Mouse (Mus musculus) limb, embryonic 14.5 days (tissue): ENCODE data around the gene Slc6a1. TPM values are rescaled to one million over a fixed set of nuclear protein-coding genes. Genes with fewer than 3 reads are reported as not detected.
A peak's percentile ranks its signal among the peaks of the same experiment; 100 is the strongest.

Source experiments
- ATAC-seq: fragments of 200-750 bp; cut with Nextera tagmentation; 2 replicates; pipeline ENCODE4 v1.8.0; 2017; ENCODE audit warnings: low read depth, moderate number of reproducible peaks, moderate TSS enrichment; ENCODE audit not compliant: low FRiP score
- DNase-seq: peaks from one replicate; pipeline ENCODE4 v3.0.0-alpha.2; 2015; ENCODE audit warnings: low spot score
- H3K27ac ChIP-seq: fragments of 300-500 bp; sonication (generic); replicated peaks from 2 replicates; pipeline ENCODE4 v1.5.1; 2014; ENCODE audit warnings: low read depth, mild to moderate bottlenecking, low read length, moderate library complexity, mixed read lengths
- H3K27me3 ChIP-seq: fragments of 300-500 bp; sonication (generic); 2 replicates; pipeline ENCODE4 v1.6.1; 2014; ENCODE audit warnings: low read length, mixed read lengths; ENCODE audit not compliant: control insufficient read depth, insufficient read depth
- H3K36me3 ChIP-seq: fragments of 300-500 bp; sonication (generic); 2 replicates; pipeline ENCODE4 v1.6.1; 2014; ENCODE audit warnings: mild to moderate bottlenecking, low read length, moderate library complexity, mixed read lengths; ENCODE audit not compliant: control insufficient read depth, insufficient read depth
- H3K4me1 ChIP-seq: fragments of 300-500 bp; sonication (generic); 2 replicates; pipeline ENCODE4 v1.6.1; 2014; ENCODE audit warnings: antibody characterized with exemption, low read length, mixed read lengths; ENCODE audit not compliant: control insufficient read depth, insufficient read depth
- H3K4me2 ChIP-seq: fragments of 300-500 bp; sonication (generic); replicated peaks from 2 replicates; pipeline ENCODE4 v1.6.1; 2014; ENCODE audit warnings: low read depth, mild to moderate bottlenecking, low read length, moderate library complexity; ENCODE audit not compliant: severe bottlenecking
- H3K4me3 ChIP-seq: fragments of 300-500 bp; sonication (generic); replicated peaks from 2 replicates; pipeline ENCODE4 v1.5.1; 2014; ENCODE audit warnings: low read length
- H3K9ac ChIP-seq: fragments of 300-500 bp; sonication (generic); 2 replicates; pipeline ENCODE4 v1.6.1; 2014; ENCODE audit warnings: mild to moderate bottlenecking, low read depth, low read length, moderate library complexity; ENCODE audit not compliant: severe bottlenecking
- H3K9me3 ChIP-seq: fragments of 300-500 bp; sonication (generic); 2 replicates; pipeline ENCODE4 v1.6.1; 2016; ENCODE audit warnings: low read length; ENCODE audit not compliant: control insufficient read depth
- POLR2A ChIP-seq: fragments of 200-500 bp; IDR thresholded peaks from 2 replicates; pipeline ENCODE4 v1.8.0; 2012; ENCODE audit warnings: inconsistent platforms, mild to moderate bottlenecking, moderate library complexity, borderline replicate concordance; ENCODE audit not compliant: insufficient read depth, insufficient read length; ENCODE audit errors: extremely low read depth
- WGBS: fragments of 180-500 bp; shearing (Covaris S2); extraction: QIAGEN DNeasy Blood & Tissue Kit; methylation state at CpG from one replicate; pipeline ENCODE4 v1.1.7; 2014; 5-methylcytosine and 5-hydroxymethylcytosine counted together
- polyA plus RNA-seq, 2 experiments: library from polyadenylated mRNA; depleted of rRNA in 1 of 2; stranded (reverse) in 1 of 2; unstranded in 1 of 2; fragments of >200 nt; fragmentation: Nextera tagmentation in 1 of 2; extraction: Ambion mirVana in 1 of 2; gene quantifications; 2 replicates each; pipeline versions ENCODE4 v1.2.1 to v1.2.3; 2012 to 2014

The Slc6a1 gene
- polyA plus RNA-seq (2012; rRNA removed) (0.64 and 0.77 TPM in 2 replicates), polyA plus RNA-seq (2014; fragmentation: Nextera tagmentation; extraction: Ambion mirVana) (0.08 and 0.18 TPM in 2 replicates)

- H3K36me3 ChIP-seq = no peaks in the 10 kb centered on the region
- peaks cover 55% of the 10 kb centered on the region for H3K27me3 ChIP-seq
- no peaks in the 10 kb centered on the region for H3K4me1 ChIP-seq
- TF ChIP-seq POLR2A = no peak
- no peak within 1 kb of the TSS for H3K27ac ChIP-seq
- ATAC-seq (peak; percentile 89), DNase-seq (peak; percentile 69)
- peak within 1 kb of the TSS; percentile 26; the same call in 1 of the 2 replicates for H3K4me2 ChIP-seq
- H3K9ac ChIP-seq = no peak within 1 kb of the TSS
- 3% methylated on average over 33 of the region's 51 CpGs for WGBS
- no peaks in the 10 kb centered on the region for H3K9me3 ChIP-seq
- H3K4me3 ChIP-seq = peak within 1 kb of the TSS; percentile 18
Observed at GRCm38 (mm10) chr6:114282469-114283277, at the start of gene Slc6a1. Slc6a1 (plus strand) TSS chr6:114282635.

- Histone ChIP-seq H3K27ac (no peak overlapping the region), H3K36me3 (no peaks in the 10 kb centered on the region), H3K9me3 (no peaks in the 10 kb centered on the region), H3K4me2 (no peak overlapping the region), H3K4me1 (no peaks in the 10 kb centered on the region), H3K27me3 (no peaks in the 10 kb centered on the region), H3K9ac (no peak overlapping the region), H3K4me3 (no peak overlapping the region)
- no peak for ATAC-seq
- TF ChIP-seq POLR2A = no peak
- no peak for DNase-seq
- 49% methylated on average over 4 of the region's 6 CpGs for WGBS
Observed at GRCm38 (mm10) chr6:114238892-114239644, 43.4 kb upstream of the Slc6a1 start.

- no peak for TF ChIP-seq POLR2A
- DNase-seq = no peak
- no peak for ATAC-seq
- H3K9ac ChIP-seq = no peak overlapping the region
- H3K9me3 ChIP-seq = no peaks in the 10 kb centered on the region
- no peak overlapping the region for H3K4me3 ChIP-seq
- no peaks in the 10 kb centered on the region for H3K36me3 ChIP-seq
- no peak overlapping the region for H3K4me2 ChIP-seq
- 77% methylated on average over 11 of the region's 11 CpGs for WGBS
- no peaks in the 10 kb centered on the region for H3K27me3 ChIP-seq
- no peak overlapping the region for H3K27ac ChIP-seq
- H3K4me1 ChIP-seq = no peaks in the 10 kb centered on the region
Observed at GRCm38 (mm10) chr6:114245665-114246064, 36.8 kb upstream of the Slc6a1 start.

- Histone ChIP-seq H3K4me3 (no peak overlapping the region), H3K27ac (no peak overlapping the region), H3K36me3 (no peaks in the 10 kb centered on the region), H3K9ac (no peak overlapping the region), H3K9me3 (no peaks in the 10 kb centered on the region), H3K4me2 (no peak overlapping the region), H3K4me1 (no peaks in the 10 kb centered on the region), H3K27me3 (no peaks in the 10 kb centered on the region)
- ATAC-seq (peak; percentile 50; the same call in 1 of the 2 replicates), DNase-seq (peak; percentile 76)
- 7% methylated on average over 5 of the region's 5 CpGs for WGBS
- TF ChIP-seq POLR2A = no peak
Observed at GRCm38 (mm10) chr6:114250311-114250710, 32.1 kb upstream of the Slc6a1 start.

- WGBS = 74% methylated on average over 14 of the region's 14 CpGs
- no peak for DNase-seq
- Histone ChIP-seq H3K4me2 (no peak overlapping the region), H3K9ac (no peak overlapping the region), H3K4me3 (no peak overlapping the region), H3K36me3 (no peaks in the 10 kb centered on the region), H3K9me3 (no peaks in the 10 kb centered on the region), H3K27me3 (no peaks in the 10 kb centered on the region), H3K4me1 (no peaks in the 10 kb centered on the region), H3K27ac (no peak overlapping the region)
- TF ChIP-seq POLR2A = no peak
- ATAC-seq = no peak
Observed at GRCm38 (mm10) chr6:114254927-114255326, 27.5 kb upstream of the Slc6a1 start.
